Comparison of ENCODE assay signal across 20 mouse cellular contexts in genomic region chr10:107735448-107735847, GRCm38 (mm10). TPM values are rescaled to one million over a fixed set of nuclear protein-coding genes. Genes with fewer than 3 reads are reported as not detected.
"Had no signal": no experiment of that assay in that cellular context is flagged by ENCODE, and none has a peak within 500 bp of the region (broad histone marks: within the 10 kb centered on the region; RNA-seq: fewer than 3 reads in every experiment).

No protein-coding gene starts in this region.

- H3K27ac ChIP-seq: kidney, embryonic 15.5 days; left cerebral cortex, adult 2 months; liver, embryonic 13.5 days; macrophage; midbrain, embryonic 10.5 days; midbrain, embryonic 13.5 days; stomach, embryonic 15.5 days had no signal

- H3K9me3 ChIP-seq: kidney, embryonic 15.5 days; liver, embryonic 13.5 days; midbrain, embryonic 10.5 days; midbrain, embryonic 13.5 days; stomach, embryonic 15.5 days had no signal

- H3K4me2 ChIP-seq: kidney, embryonic 15.5 days; liver, embryonic 13.5 days; midbrain, embryonic 13.5 days; stomach, embryonic 15.5 days had no signal

- H3K4me1 ChIP-seq: kidney, embryonic 15.5 days; liver, embryonic 13.5 days; stomach, embryonic 15.5 days had no signal

- ATAC-seq: midbrain, embryonic 13.5 days; midbrain, embryonic 16.5 days had no signal

- H3K9ac ChIP-seq: kidney, embryonic 15.5 days; liver, embryonic 13.5 days; midbrain, embryonic 13.5 days; stomach, embryonic 15.5 days had no signal

- H3K4me3 ChIP-seq: kidney, embryonic 15.5 days; left cerebral cortex, adult 2 months; liver, embryonic 13.5 days; midbrain, embryonic 10.5 days; midbrain, embryonic 13.5 days; stomach, embryonic 15.5 days had no signal

- DNase-seq: kidney, adult 8-10 months; kidney, postnatal 10 days; kidney, postnatal 36 days; layer of hippocampus, postnatal 36 days; liver, embryonic 13.5 days; lung, adult 2 months; right cerebral cortex, postnatal 25 days; spleen, adult 18-20 months; thymus, adult 18-20 months; thymus, postnatal 36 days had no signal

- H3K36me3 ChIP-seq: kidney, embryonic 15.5 days; liver, embryonic 13.5 days; midbrain, embryonic 10.5 days; midbrain, embryonic 13.5 days; stomach, embryonic 15.5 days had no signal

- H3K27me3 ChIP-seq: kidney, embryonic 15.5 days; liver, embryonic 13.5 days; midbrain, embryonic 13.5 days; stomach, embryonic 15.5 days had no signal

RNA-seq across cellular contexts. Expression of gene Ptprq, which starts 15.6 kb away (rescaled TPM):
- total RNA-seq: megakaryocyte, adult 5-6 weeks; monocyte, adult 5-6 weeks had no signal
- polyA plus RNA-seq: liver, adult 2 months; liver, embryonic 13.5 days; macrophage; midbrain, embryonic 10.5 days had no signal
